Mouse (Mus musculus) B cell, adult 2 months (primary cell): ENCODE measurements at regions not wholly inside any gene's neighbourhood (a gene's known extent, or its start where the extent isn't known, plus 50 kb on each side); places are given as distances from the start of the nearest gene placed in this dataset.

Source experiments
- DNase-seq, 2 experiments: peaks; one replicate each; pipeline ENCODE4 v3.0.0; 2022

GRCm38 (mm10) chr1:121052120-121052501 lies 280.3 kb downstream of the Insig2 start:
- no peak for DNase-seq

- DNase-seq = no peak
Measured at GRCm38 (mm10) chr1:121053692-121054091, 278.7 kb downstream of the Insig2 start.

GRCm38 (mm10) chr1:121074569-121074968 lies 257.8 kb downstream of the Insig2 start:
- DNase-seq = no peak

- no peak for DNase-seq
Measured at GRCm38 (mm10) chr1:121082839-121083238, 249.6 kb downstream of the Insig2 start.

GRCm38 (mm10) chr1:121085101-121085727 lies 247.2 kb downstream of the Insig2 start:
- no peak for DNase-seq

- DNase-seq = no peak
Measured at GRCm38 (mm10) chr1:121087124-121087887, 245.1 kb downstream of the Insig2 start.

- DNase-seq = no peak
Measured at GRCm38 (mm10) chr1:121090628-121091027, 241.8 kb downstream of the Insig2 start.

- no peak for DNase-seq
Measured at GRCm38 (mm10) chr1:121092870-121093269, 239.5 kb downstream of the Insig2 start.

- no peak for DNase-seq
Measured at GRCm38 (mm10) chr1:121096551-121097550, 235.5 kb downstream of the Insig2 start.

- no peak for DNase-seq
Measured at GRCm38 (mm10) chr1:121111776-121112344, 220.5 kb downstream of the Insig2 start.

GRCm38 (mm10) chr1:121112464-121112863 lies 219.9 kb downstream of the Insig2 start:
- no peak for DNase-seq

- no peak for DNase-seq
Measured at GRCm38 (mm10) chr1:121116626-121117025, 215.8 kb downstream of the Insig2 start.

GRCm38 (mm10) chr1:121123436-121123835 lies 209.0 kb downstream of the Insig2 start:
- DNase-seq = no peak

- DNase-seq = no peak
Measured at GRCm38 (mm10) chr1:121136284-121136683, 196.1 kb downstream of the Insig2 start.

GRCm38 (mm10) chr1:121136846-121137245 lies 195.5 kb downstream of the Insig2 start:
- DNase-seq = no peak

- no peak for DNase-seq
Measured at GRCm38 (mm10) chr1:121144981-121145380, 187.4 kb downstream of the Insig2 start.

- no peak for DNase-seq
Measured at GRCm38 (mm10) chr1:121153476-121153875, 178.9 kb downstream of the Insig2 start.

GRCm38 (mm10) chr1:121154616-121155015 lies 177.8 kb downstream of the Insig2 start:
- no peak for DNase-seq

GRCm38 (mm10) chr1:121168651-121169050 lies 163.7 kb downstream of the Insig2 start:
- DNase-seq = no peak

GRCm38 (mm10) chr1:121176541-121176940 lies 155.8 kb downstream of the Insig2 start:
- DNase-seq = no peak

- DNase-seq = no peak
Measured at GRCm38 (mm10) chr1:121177136-121177907, 155.1 kb downstream of the Insig2 start.

- no peak for DNase-seq
Measured at GRCm38 (mm10) chr1:121177908-121178311, 154.5 kb downstream of the Insig2 start.
